Mouse (Mus musculus) kidney, adult 10 weeks (tissue): ENCODE data around the gene Snapc2. TPM values are rescaled to one million over a fixed set of nuclear protein-coding genes. Genes with fewer than 3 reads are reported as not detected.

Experiments
- polyA plus RNA-seq: library from polyadenylated mRNA; stranded (reverse); fragments of 350-450 nt; fragmentation: Illumina TruSeq; extraction: RNeasy Lipid Tissue Mini Kit (QIAGEN cat#74804); gene quantifications from one replicate; pipeline ENCODE4 v1.2.3, GENCODE M21; 2014; ENCODE audit warnings: low read depth, low replicate concordance

The Snapc2 gene
- polyA plus RNA-seq: 1.8 TPM

GRCm38 (mm10) chr8:4252934-4253841 is at the start of gene Snapc2:
TSS of gene Snapc2 (plus strand) at chr8:4253080.

GRCm38 (mm10) chr8:4216791-4217621 is 35.9 kb upstream of the Snapc2 start, which contains the start of gene Prr36:
TSS of gene Prr36 (minus strand) at chr8:4217459.

GRCm38 (mm10) chr8:4226739-4227347 is 26.0 kb upstream of the Snapc2 start, which contains the start of gene Lrrc8e:
TSS of gene Lrrc8e (plus strand) at chr8:4226827.

GRCm38 (mm10) chr8:4238434-4239192 is 14.3 kb upstream of the Snapc2 start, which contains the start of the genes Map2k7 and Gm49320:
TSS of gene Map2k7 (plus strand) at chr8:4238740.
TSS of gene Gm49320 (plus strand) at chr8:4238865.

GRCm38 (mm10) chr8:4247951-4248540 is 4.8 kb upstream of the Snapc2 start, which contains the start of gene Tgfbr3l:
TSS of gene Tgfbr3l (plus strand) at chr8:4248214.

GRCm38 (mm10) chr8:4259125-4259804 is 6.4 kb downstream of the Snapc2 start, which contains the start of gene Ctxn1:
TSS of gene Ctxn1 (minus strand) at chr8:4259274.

GRCm38 (mm10) chr8:4275275-4276110 is 22.6 kb downstream of the Snapc2 start, which contains the start of gene Timm44:
TSS of gene Timm44 (minus strand) at chr8:4275913.

Other genes starting within 250 kb of the Snapc2 start
- gene Cd209f, start 147.2 kb upstream of the Snapc2 start, polyA plus RNA-seq: not detected
- not detected for gene Cd209g, start 119.0 kb upstream of the Snapc2 start, polyA plus RNA-seq
- gene Evi5l, start 86.5 kb upstream of the Snapc2 start, polyA plus RNA-seq: 1.2 TPM
- 0.08 TPM for gene Prr36, start 35.6 kb upstream of the Snapc2 start, polyA plus RNA-seq
- 0.65 TPM for gene Lrrc8e, start 26.3 kb upstream of the Snapc2 start, polyA plus RNA-seq
- gene Map2k7, start 14.3 kb upstream of the Snapc2 start, polyA plus RNA-seq: 4.4 TPM
- not detected for gene Gm49320, start 14.2 kb upstream of the Snapc2 start, polyA plus RNA-seq
- 4.0 TPM for gene Tgfbr3l, start 4.9 kb upstream of the Snapc2 start, polyA plus RNA-seq
- not detected for gene Ctxn1, start 6.2 kb downstream of the Snapc2 start, polyA plus RNA-seq
- gene Timm44, start 22.8 kb downstream of the Snapc2 start, polyA plus RNA-seq: 126 TPM
- 16.7 TPM for gene Ccl25, start 72.1 kb downstream of the Snapc2 start, polyA plus RNA-seq
- gene Elavl1, start 72.3 kb downstream of the Snapc2 start, polyA plus RNA-seq: 40.3 TPM
- gene Cers4, start 239.9 kb downstream of the Snapc2 start, polyA plus RNA-seq: 4.9 TPM